Comparison of ENCODE assay signal across 8 mouse cellular contexts in the genomic region with DNA sequence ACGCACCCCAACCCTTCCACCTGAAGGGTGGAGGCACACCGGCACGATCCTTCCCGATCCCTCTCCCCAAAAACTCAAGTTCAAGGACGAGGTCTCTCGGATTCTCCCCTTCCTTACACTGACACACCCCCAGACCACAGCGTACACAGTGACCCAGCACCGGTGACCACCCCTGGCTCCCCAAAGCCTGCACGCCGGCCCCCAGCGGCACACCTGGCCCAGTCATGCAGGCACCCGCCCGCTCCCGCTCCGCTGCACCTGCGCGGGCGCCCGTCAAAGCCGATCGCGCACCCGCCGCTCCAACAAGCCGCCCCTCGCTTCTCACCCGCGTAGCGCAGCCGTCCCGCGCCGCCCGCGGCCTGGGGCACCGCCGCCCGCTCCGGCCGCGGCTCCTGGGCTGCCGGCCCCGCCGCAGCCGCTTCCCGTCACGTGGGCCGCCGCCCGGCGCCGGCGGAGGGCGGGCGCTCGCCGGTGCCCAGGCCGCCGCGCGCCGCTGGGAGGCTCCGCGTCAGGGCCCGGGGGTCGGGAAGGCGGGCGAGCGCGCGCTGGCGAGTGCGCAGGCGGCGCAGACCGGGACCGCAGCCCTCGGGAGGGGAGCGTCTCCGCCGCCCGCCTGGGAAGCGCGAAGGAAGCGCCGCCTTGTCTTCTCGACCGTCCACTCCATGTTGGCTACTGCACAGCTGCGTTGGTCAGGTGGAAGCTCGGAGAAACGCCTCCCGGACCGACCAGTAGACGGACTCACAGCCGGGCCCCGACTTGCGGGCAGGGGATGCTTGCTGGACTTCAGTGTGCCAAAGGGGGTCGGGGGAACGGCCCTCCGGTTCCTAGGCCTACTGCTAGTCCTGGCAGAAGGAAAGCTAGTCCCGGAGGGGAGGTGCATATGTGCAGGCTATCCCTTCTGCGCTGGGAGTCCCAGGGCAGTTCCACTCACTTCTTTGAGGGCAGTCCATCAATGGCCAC. TPM values are rescaled to one million over a fixed set of nuclear protein-coding genes. Genes with fewer than 3 reads are reported as not detected.
DNase-seq lines count a peak whose midpoint lies in the region; ATAC-seq lines count a peak whose summit lies in the region.

No protein-coding gene starts in this region.

- peak; percentile 82 to 96 for DNase-seq in adrenal gland, adult (ENCODE audit: inconsistent age in 2 of 2, low spot score in 1 of 2)
- peak; percentile 69 for DNase-seq in embryo, embryonic 10 days (ENCODE audit: low spot score)
- DNase-seq in gastrocnemius, postnatal 10 days: peak; percentile 71
- peak; percentile 76 for DNase-seq in induced T-regulatory cell, adult 2 months (ENCODE audit: low read depth)
- DNase-seq in left cerebral cortex, adult 8-10 months (ENCODE audit: low spot score in 2 of 2): peak; percentile 69 to 70
- DNase-seq in right cerebral cortex, adult 2 months (ENCODE audit: low spot score in 2 of 2): peak; percentile 60 to 76
- peak; percentile 61 for DNase-seq in urinary bladder, postnatal 25 days (ENCODE audit: low spot score)

- ATAC-seq in megakaryocyte, adult 5-6 weeks (ENCODE audit: poor library complexity, severe bottlenecking): peak; percentile 69

RNA-seq across cellular contexts. Expression of gene Tgfbrap1, which starts 6.1 kb away (rescaled TPM):
- total RNA-seq in gastrocnemius, postnatal 10 days (2021): 10 to 100 TPM; 12.0 to 12.6 TPM
- 10 to 100 TPM; 38.5 to 44.9 (median 42.7) TPM for total RNA-seq in left cerebral cortex, adult 8-10 months (2022)
- total RNA-seq in megakaryocyte, adult 5-6 weeks (2015): 19.4 and 22.3 TPM in 2 replicates
- total RNA-seq in megakaryocyte, adult 5-6 weeks (2017): 12.3 and 13.5 TPM in 2 replicates

RNA-seq across cellular contexts. Expression of gene AI597479, which starts 6.2 kb away (rescaled TPM):
- 10 to 100 TPM; 11.7 to 12.8 TPM for total RNA-seq in gastrocnemius, postnatal 10 days (2021)
- 10 to 100 TPM; 23.4 to 28.0 (median 25.3) TPM for total RNA-seq in left cerebral cortex, adult 8-10 months (2022)
- total RNA-seq in megakaryocyte, adult 5-6 weeks (2015): 8.4 and 9.3 TPM in 2 replicates
- total RNA-seq in megakaryocyte, adult 5-6 weeks (2017): 13.4 and 14.5 TPM in 2 replicates

Comparison
In these comparisons a context has a peak if more than half of its experiments do, and no peak if none do; other contexts are left out.
1. Peak in every context shown above with its lines: DNase-seq and ATAC-seq.